Mouse (Mus musculus) intestine, embryonic 15.5 days (tissue): ENCODE data around the gene Mylk3. TPM values are rescaled to one million over a fixed set of nuclear protein-coding genes. Genes with fewer than 3 reads are reported as not detected.

Source experiments
- ATAC-seq: fragments of 200-750 bp; cut with Nextera tagmentation; 2 replicates; pipeline ENCODE4 v1.8.0; 2017; ENCODE audit warnings: moderate TSS enrichment, moderate library complexity
- H3K27ac ChIP-seq: fragments of 300-500 bp; sonication (generic); 2 replicates; pipeline ENCODE4 v1.5.1; 2015; ENCODE audit warnings: mild to moderate bottlenecking, inconsistent platforms
- H3K27me3 ChIP-seq: fragments of 300-500 bp; sonication (generic); replicated peaks from 2 replicates; pipeline ENCODE4 v1.6.1; 2015; ENCODE audit warnings: inconsistent platforms
- H3K36me3 ChIP-seq: fragments of 300-500 bp; sonication (generic); 2 replicates; pipeline ENCODE4 v1.6.1; 2015; ENCODE audit warnings: inconsistent platforms
- H3K4me1 ChIP-seq: fragments of 300-500 bp; sonication (generic); replicated peaks from 2 replicates; pipeline ENCODE4 v1.6.1; 2015; ENCODE audit warnings: inconsistent platforms
- H3K4me2 ChIP-seq: fragments of 300-500 bp; sonication (generic); replicated peaks from 2 replicates; pipeline ENCODE4 v1.6.1; 2015; ENCODE audit warnings: mild to moderate bottlenecking, inconsistent platforms
- H3K4me3 ChIP-seq: fragments of 300-500 bp; sonication (generic); replicated peaks from 2 replicates; pipeline ENCODE4 v1.5.1; 2015; ENCODE audit warnings: inconsistent platforms
- H3K9ac ChIP-seq: fragments of 300-500 bp; sonication (generic); 2 replicates; pipeline ENCODE4 v1.6.1; 2015; ENCODE audit warnings: inconsistent platforms
- H3K9me3 ChIP-seq: fragments of 300-500 bp; sonication (generic); 2 replicates; pipeline ENCODE4 v1.6.1; 2016; ENCODE audit warnings: inconsistent platforms
- WGBS: fragments of 180-500 bp; shearing (Covaris S2); methylation state at CpG from one replicate; pipeline ENCODE4 v1.1.7; 2015; 5-methylcytosine and 5-hydroxymethylcytosine counted together
- polyA plus RNA-seq: library from polyadenylated mRNA; unstranded; fragments of >200 nt; fragmentation: Nextera tagmentation; extraction: Ambion mirVana; gene quantifications from 2 replicates; pipeline ENCODE4 v1.2.1, GENCODE M21; 2015

Gene Mylk3
- polyA plus RNA-seq, 1 experiment from 2014 or later: 11.0 TPM

DNA sequence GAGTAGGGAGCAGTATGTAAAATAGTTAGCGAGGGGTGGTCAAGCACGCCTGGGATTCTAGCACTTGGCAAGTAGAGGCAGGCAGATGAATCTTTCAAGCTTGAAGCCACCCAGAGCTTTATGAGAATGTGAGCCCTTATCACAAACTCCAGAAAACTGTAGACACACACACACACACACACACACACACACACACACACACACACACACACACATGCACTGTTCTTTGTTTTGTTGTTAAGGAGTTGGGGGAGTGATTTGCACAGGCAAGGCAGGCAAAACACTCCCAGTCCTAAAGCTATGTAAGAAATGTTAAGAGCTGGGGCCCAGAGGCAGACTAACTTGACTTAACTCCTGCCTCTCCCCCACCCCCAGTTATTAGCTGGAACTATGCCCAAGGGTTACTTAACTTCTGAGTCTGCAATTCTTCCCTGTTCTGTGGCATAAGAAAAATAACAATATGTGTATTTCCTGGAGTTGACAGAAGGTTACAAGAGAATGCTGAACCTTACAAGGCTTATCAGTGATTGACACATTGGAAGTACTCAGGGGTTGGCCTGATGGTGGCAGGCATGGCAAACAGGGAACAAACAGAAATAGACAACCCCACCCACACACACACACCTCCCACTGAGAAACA is 6.9 kb downstream of the Mylk3 start:
- no peak overlapping the region for H3K4me3 ChIP-seq
- peaks cover 19% of the 10 kb centered on the region for H3K4me1 ChIP-seq
- no peak overlapping the region for H3K9ac ChIP-seq
- H3K9me3 ChIP-seq: no peaks in the 10 kb centered on the region
- H3K27ac ChIP-seq: peak overlapping the region; percentile 33
- ATAC-seq: peak; percentile 88
- no peaks in the 10 kb centered on the region for H3K27me3 ChIP-seq
- peak overlapping the region; percentile 6; the same call in 1 of the 2 replicates for H3K4me2 ChIP-seq
- 17% methylated on average over 2 of the region's 2 CpGs for WGBS
- H3K36me3 ChIP-seq: no peaks in the 10 kb centered on the region

DNA sequence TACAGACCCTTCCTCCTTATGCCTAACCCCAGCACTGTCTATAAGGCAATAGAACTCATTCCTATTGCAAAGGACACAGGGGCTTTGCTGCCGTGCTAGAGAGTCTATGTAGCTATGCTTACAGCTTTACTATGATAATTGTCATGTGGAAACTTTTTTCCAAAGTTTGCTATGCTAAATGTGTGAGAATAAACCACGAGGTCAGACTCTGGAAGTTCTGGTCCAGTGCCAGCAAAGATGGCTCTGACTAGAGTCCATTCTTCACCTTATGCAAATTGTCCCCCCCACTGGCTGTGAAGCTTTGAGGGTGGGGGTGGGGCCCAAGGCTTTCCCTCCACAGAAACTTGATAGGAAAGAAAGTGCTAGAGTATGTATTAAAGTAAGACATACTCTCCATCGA is 9.6 kb downstream of the Mylk3 start:
- WGBS: 57% methylated on average over 3 of the region's 3 CpGs
- Histone ChIP-seq H3K27me3 (no peaks in the 10 kb centered on the region), H3K36me3 (no peaks in the 10 kb centered on the region), H3K9ac (no peak overlapping the region), H3K27ac (no peak overlapping the region), H3K9me3 (no peaks in the 10 kb centered on the region), H3K4me2 (no peak overlapping the region), H3K4me1 (peaks cover 23% of the 10 kb centered on the region), H3K4me3 (no peak overlapping the region)
- no peak for ATAC-seq

DNA sequence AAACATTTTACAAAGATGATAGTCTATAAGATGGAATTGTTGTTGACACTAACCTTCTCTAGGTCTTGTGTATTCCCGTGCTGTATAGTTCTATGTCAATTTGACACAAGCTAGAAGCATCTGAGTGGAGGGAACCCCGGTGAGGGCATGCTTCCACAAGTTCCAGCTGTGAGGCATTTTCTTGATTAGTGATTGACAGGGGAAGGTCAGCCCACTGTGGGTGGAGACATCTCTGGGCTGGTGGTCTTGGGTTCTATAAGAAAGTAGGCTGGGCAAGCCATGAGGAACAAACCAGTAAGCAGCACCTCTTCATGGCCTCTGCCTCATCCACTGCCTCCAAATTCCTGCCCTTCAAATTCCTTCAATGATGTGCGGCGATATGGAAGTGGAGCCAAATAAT is 11.9 kb downstream of the Mylk3 start:
- Histone ChIP-seq H3K4me2 (no peak overlapping the region), H3K4me1 (peaks cover 6% of the 10 kb centered on the region; the same call in 1 of the 2 replicates), H3K9me3 (no peaks in the 10 kb centered on the region), H3K36me3 (no peaks in the 10 kb centered on the region), H3K27ac (no peak overlapping the region), H3K9ac (no peak overlapping the region), H3K4me3 (no peak overlapping the region), H3K27me3 (no peaks in the 10 kb centered on the region)
- no peak for ATAC-seq
- WGBS: 44% methylated on average over 4 of the region's 4 CpGs

DNA sequence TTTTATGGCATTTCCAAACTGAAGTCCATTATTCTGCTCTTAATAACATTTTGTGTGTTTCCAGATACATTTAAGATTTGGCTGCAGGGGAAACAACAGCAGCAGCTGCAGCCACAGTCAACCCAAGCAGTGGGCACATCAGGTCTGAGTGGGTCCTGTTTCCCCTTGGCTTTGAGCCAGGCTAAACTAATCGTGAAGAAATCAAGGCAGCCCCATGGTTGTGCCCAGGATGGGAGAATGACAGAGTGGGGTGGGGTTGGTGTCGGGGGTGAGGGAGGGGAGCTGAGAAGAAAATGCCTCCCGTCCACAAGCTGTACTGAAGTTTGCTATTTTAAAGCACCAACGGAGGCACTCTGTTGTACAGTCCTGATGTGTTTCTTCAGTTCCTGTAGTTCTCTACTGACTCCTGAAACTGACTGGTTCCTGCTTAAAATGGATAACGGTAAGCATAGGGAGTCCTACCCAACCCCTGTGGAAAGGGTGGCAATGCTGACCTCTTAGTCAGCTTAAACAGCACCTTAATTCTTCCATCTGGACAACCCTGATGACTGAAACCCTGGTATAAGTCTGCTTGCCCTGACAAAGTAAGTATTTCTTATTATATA is 12.6 kb downstream of the Mylk3 start:
- Histone ChIP-seq H3K27ac (peak overlapping the region; percentile 33; the same call in 1 of the 2 replicates), H3K9me3 (no peaks in the 10 kb centered on the region), H3K4me3 (no peak overlapping the region), H3K27me3 (no peaks in the 10 kb centered on the region), H3K4me2 (no peak overlapping the region), H3K36me3 (no peaks in the 10 kb centered on the region), H3K4me1 (peaks cover 6% of the 10 kb centered on the region; the same call in 1 of the 2 replicates), H3K9ac (no peak overlapping the region)
- no peak for ATAC-seq
- 46% methylated on average over 5 of the region's 5 CpGs for WGBS

DNA sequence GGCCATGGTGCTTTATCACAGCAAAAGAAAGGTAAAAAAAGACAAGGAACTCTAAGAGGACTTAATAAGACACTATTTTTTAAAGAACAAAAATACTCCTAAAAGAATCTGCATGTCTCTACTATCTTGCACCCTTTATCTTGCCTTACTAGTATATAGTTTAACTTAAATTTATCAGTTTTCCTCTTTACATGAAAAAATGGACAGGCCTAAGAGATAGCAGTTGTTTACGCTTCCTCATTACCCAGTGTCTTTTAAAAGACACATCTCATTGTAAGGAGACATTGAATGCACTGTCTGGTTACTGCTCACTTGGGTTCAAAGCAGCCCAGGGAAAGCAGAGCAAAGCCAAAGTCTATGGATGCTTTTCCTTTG is 13.7 kb downstream of the Mylk3 start:
- Histone ChIP-seq H3K27ac (no peak overlapping the region), H3K4me3 (no peak overlapping the region), H3K4me2 (no peak overlapping the region), H3K4me1 (peaks cover 6% of the 10 kb centered on the region; the same call in 1 of the 2 replicates), H3K36me3 (no peaks in the 10 kb centered on the region), H3K9me3 (no peaks in the 10 kb centered on the region), H3K9ac (no peak overlapping the region), H3K27me3 (no peaks in the 10 kb centered on the region)
- 91% methylated on average over 1 of the region's 1 CpGs for WGBS
- no peak for ATAC-seq

DNA sequence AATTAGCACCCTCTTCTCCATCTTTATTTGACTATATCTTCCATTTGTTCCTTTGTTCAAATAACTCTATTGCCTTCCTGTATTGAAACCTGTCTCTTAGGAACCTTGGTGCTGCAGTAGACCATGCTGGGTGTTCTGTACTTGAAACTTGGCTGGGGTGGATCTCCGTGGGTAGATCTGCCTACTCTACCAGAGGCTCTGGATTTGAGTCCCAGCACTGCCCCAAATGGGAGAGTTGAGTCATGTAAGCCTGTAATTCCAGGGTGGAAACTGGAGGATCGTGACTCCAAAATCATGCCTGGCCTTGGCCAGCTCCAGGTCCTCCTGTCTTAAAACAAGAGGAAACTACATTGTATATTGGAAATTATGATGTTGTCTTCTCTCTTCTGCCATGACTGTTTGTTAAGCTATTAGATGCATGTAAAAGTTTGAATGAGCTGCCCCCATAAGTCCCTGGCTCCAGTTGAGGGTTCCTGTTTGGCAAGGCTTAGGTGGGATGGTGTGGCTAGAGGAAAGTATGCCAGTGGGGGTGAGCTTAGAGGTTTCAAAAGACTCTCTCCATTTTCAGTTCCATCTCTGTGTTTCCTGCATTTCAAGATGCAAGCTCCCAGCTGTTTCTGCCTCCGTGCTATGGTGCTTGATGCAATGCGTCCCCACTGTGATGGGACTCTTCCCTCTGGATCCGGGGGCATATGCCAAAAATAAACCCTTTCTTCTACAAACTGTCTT is 14.2 kb downstream of the Mylk3 start:
- no peak for ATAC-seq
- Histone ChIP-seq H3K4me1 (peaks cover 6% of the 10 kb centered on the region; the same call in 1 of the 2 replicates), H3K9ac (no peak overlapping the region), H3K9me3 (no peaks in the 10 kb centered on the region), H3K27ac (no peak overlapping the region), H3K4me2 (no peak overlapping the region), H3K36me3 (no peaks in the 10 kb centered on the region), H3K27me3 (no peaks in the 10 kb centered on the region), H3K4me3 (no peak overlapping the region)
- 79% methylated on average over 5 of the region's 5 CpGs for WGBS

DNA sequence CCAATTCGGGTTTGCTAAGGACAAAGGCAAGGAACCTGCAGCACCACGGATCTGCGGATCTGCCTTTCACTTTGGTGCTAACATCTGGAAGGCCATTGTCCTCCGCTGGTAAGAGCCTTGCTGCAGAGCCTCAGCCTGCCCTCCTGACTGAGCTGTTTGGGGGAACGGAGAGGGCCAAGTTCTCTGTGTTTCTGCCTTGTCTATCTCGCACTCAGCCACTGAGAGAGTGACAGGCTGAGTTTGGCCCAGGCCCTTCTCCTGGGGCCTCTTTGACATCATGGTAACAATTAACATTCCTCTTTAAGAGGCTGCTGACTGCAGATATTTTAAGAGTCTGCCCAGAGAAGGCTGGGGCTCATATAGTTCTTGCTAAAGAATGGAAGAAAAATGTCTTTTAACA is 21.0 kb downstream of the Mylk3 start:
- no peak for ATAC-seq
- Histone ChIP-seq H3K4me1 (peaks cover 9% of the 10 kb centered on the region), H3K4me2 (no peak overlapping the region), H3K27me3 (no peaks in the 10 kb centered on the region), H3K9ac (no peak overlapping the region), H3K9me3 (no peaks in the 10 kb centered on the region), H3K36me3 (no peaks in the 10 kb centered on the region), H3K27ac (no peak overlapping the region), H3K4me3 (no peak overlapping the region)
- WGBS: 47% methylated on average over 6 of the region's 6 CpGs

DNA sequence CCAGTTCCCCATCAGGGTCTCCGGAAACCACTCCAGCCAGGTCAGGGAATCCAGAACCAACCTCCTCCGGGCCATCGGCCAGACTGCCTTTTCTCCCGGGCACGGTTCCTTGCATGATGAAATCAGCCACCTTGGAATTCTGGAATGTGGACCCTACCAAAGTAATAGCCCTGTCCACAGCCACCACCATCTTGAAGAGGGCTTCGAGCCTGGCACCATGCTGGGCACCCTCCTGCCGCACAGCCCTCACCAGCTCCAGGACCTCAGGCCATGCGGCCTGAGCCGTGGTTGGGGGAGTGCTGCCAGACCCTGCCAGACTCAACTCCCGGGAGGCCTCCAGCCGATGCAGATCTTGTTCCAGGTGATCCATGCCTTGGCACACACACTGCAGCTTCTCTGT is 21.5 kb downstream of the Mylk3 start:
- Histone ChIP-seq H3K4me1 (peaks cover 9% of the 10 kb centered on the region), H3K27me3 (no peaks in the 10 kb centered on the region), H3K9ac (no peak overlapping the region), H3K4me2 (no peak overlapping the region), H3K27ac (no peak overlapping the region), H3K4me3 (no peak overlapping the region), H3K9me3 (no peaks in the 10 kb centered on the region), H3K36me3 (no peaks in the 10 kb centered on the region)
- WGBS: 77% methylated on average over 11 of the region's 11 CpGs
- ATAC-seq: no peak

DNA sequence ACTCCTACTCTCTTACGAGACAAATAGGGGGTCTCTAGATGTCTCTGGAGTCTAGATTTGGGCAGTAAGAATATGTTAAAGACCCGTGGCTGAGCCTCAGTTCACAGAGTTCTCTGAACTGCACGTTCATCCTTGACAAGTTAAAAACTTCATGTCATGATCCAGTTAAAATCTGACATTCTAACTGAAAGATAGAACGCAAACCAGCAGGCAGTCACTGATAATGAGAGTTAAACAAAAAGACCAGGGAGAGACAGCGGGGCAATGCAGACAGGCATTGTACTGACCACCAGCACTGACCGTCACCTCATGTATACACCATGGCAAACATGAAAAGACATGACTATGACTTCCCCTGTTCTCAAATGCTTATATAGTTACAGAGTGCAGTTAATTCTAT is 22.7 kb downstream of the Mylk3 start:
- Histone ChIP-seq H3K27me3 (no peaks in the 10 kb centered on the region), H3K27ac (no peak overlapping the region), H3K4me1 (peaks cover 9% of the 10 kb centered on the region), H3K9ac (no peak overlapping the region), H3K4me2 (no peak overlapping the region), H3K9me3 (no peaks in the 10 kb centered on the region), H3K4me3 (no peak overlapping the region), H3K36me3 (no peaks in the 10 kb centered on the region)
- no peak for ATAC-seq
- 80% methylated on average over 6 of the region's 6 CpGs for WGBS

DNA sequence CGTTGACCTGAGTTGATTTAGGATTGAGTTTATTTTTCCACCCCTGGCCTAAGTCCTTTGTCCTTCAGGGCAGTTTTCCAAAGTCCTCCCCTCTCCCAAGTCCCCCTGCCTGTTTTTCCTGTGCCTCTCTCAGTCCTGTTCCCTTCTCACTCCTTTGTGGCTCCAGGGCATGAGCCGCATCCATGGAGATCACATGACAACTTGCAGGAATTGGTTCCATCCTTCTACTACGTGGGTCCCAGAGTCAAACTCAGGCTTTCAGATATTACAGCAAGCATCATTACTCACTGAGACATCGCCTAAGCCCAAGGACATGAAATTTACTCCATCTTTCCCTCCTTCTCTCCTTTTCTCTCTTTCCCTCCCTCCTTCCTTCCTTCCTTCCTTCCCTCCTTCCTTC is 23.9 kb downstream of the Mylk3 start:
- H3K4me2 ChIP-seq: no peak overlapping the region
- no peak for ATAC-seq
- no peaks in the 10 kb centered on the region for H3K36me3 ChIP-seq
- H3K27ac ChIP-seq: no peak overlapping the region
- peaks cover 9% of the 10 kb centered on the region for H3K4me1 ChIP-seq
- no peak overlapping the region for H3K9ac ChIP-seq
- no peaks in the 10 kb centered on the region for H3K9me3 ChIP-seq
- H3K4me3 ChIP-seq: no peak overlapping the region
- 81% methylated on average over 4 of the region's 4 CpGs for WGBS
- no peaks in the 10 kb centered on the region for H3K27me3 ChIP-seq

DNA sequence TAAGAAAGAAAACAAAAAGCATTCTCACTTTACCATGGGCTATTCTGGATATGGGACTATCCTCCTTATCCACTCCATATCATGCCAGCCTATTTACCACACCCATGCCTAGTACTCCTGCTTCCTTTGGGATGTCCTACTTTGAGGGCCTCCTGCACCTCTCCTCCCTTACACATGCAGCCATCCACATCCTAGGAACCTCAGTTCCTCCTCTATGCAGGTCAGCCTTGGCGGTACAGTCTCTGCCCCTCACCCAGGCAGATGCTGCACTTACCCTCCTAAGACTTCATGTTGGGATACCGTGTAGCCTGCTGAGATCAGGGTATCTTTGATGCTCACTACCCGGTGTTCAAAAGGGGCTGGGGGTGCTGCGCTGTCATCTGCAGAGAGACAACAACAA is 32.9 kb downstream of the Mylk3 start:
- WGBS: 83% methylated on average over 4 of the region's 4 CpGs
- Histone ChIP-seq H3K4me3 (no peak overlapping the region), H3K36me3 (no peaks in the 10 kb centered on the region), H3K9me3 (no peaks in the 10 kb centered on the region), H3K4me1 (no peaks in the 10 kb centered on the region), H3K4me2 (no peak overlapping the region), H3K27ac (no peak overlapping the region), H3K9ac (no peak overlapping the region), H3K27me3 (no peaks in the 10 kb centered on the region)
- no peak for ATAC-seq

DNA sequence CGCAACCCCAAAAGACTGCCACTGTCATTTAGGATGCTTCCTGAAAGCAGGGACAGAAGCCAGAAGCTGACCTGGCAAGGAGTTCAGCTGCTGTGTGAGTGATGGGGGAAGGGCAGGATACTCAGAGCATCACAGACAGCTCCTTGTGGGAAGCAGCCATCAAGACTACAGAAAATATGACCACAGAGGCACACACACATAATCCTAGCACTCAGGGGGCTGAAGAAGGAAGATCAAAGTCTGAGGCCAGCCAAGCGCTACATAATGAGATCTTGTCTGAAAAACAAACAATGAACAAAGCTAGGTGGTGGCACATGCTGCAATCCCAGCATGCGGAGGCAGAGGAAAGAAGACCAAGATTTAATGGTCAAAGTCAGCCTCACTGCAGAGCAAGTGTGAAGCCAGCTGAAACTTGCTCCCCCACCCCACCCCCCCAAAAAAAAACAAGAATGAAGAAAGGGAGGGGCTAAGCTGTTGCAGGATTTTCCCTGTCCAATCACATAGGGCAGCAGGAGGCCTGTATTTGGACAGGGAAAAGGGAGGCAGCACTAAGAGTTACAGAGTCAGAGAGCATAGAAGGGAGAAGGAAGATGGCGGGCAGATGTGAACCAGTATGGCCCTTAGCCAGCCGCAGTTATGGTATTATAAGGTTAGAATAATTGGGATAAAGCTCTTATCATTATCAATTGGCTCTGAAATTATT is 46.1 kb downstream of the Mylk3 start:
- Histone ChIP-seq H3K4me1 (peaks cover 3% of the 10 kb centered on the region; the same call in 1 of the 2 replicates), H3K27me3 (no peaks in the 10 kb centered on the region), H3K36me3 (no peaks in the 10 kb centered on the region), H3K4me2 (no peak overlapping the region), H3K4me3 (no peak overlapping the region), H3K9ac (no peak overlapping the region), H3K27ac (no peak overlapping the region), H3K9me3 (no peaks in the 10 kb centered on the region)
- 64% methylated on average over 5 of the region's 5 CpGs for WGBS
- ATAC-seq: peak; percentile 29; the same call in 1 of the 2 replicates
